Mouse (Mus musculus): ENCODE results near the gene Gm14180.

DNA sequence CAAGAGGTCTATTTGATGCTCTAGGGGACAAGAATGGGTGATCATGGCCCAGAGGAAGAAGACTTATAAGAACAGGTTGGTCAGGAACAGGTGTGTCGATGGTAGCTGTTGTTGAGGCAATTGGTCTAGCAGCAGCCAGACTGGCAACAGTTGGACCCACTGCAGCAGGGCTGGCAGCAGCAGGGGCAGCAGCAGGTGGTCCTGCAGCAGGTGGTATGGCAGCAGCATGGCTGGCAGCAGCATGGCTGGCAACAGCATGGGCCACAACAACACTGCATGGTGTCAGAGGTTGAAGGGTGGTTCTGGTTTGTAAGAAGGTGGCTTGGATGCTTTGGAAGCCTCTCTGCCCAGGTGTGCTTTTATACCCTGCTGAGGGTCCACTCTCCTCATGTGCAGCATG, 43.6 kb downstream of the Gm14180 start, which contains the start of gene Gm14190:
- TF ChIP-seq CTCF (IDR thresholded peaks at IDR 0.05; ENCODE audit: control insufficient read depth, insufficient read depth, insufficient replicate concordance, low read depth, low read length) (no peak), POLR2A (IDR thresholded peaks at IDR 0.05; ENCODE audit: control insufficient read depth, low read depth, low read length) (no peak)
